Mouse (Mus musculus): ENCODE results near the gene Apoc4.

Gene Apoc4

GRCm38 (mm10) chr7:19678901-19679300 is 2.4 kb downstream of the Apoc4 start:
- no peak for DNase-seq (ENCODE audit: low spot score in 2 of 2)

GRCm38 (mm10) chr7:19677872-19678271 is 3.4 kb downstream of the Apoc4 start, which contains the start of gene Apoc2:
TSS of gene Apoc2 (minus strand) at chr7:19677941.
- no peak for DNase-seq (ENCODE audit: low spot score in 2 of 2)

- no peak for DNase-seq (ENCODE audit: low spot score in 2 of 2)
These were observed 4.6 kb downstream of the Apoc4 start for GRCm38 (mm10) chr7:19676662-19677061.

GRCm38 (mm10) chr7:19675824-19676223 is 5.5 kb downstream of the Apoc4 start:
- no peak for DNase-seq (ENCODE audit: low spot score in 2 of 2)

- no peak for DNase-seq (ENCODE audit: low spot score in 2 of 2)
These were observed 8.1 kb downstream of the Apoc4 start for GRCm38 (mm10) chr7:19673083-19673699.

GRCm38 (mm10) chr7:19671511-19671910 is 9.8 kb downstream of the Apoc4 start:
- DNase-seq (ENCODE audit: low spot score in 2 of 2) = no peak

GRCm38 (mm10) chr7:19668947-19669721 is 12.1 kb downstream of the Apoc4 start:
- peak; percentile 72 to 84 for DNase-seq (ENCODE audit: low spot score in 2 of 2)

- DNase-seq (ENCODE audit: low spot score in 2 of 2) = no peak
These were observed 13.8 kb downstream of the Apoc4 start for GRCm38 (mm10) chr7:19667434-19667833.

- no peak for DNase-seq (ENCODE audit: low spot score in 2 of 2)
These were observed 14.5 kb downstream of the Apoc4 start for GRCm38 (mm10) chr7:19666750-19667149.

- DNase-seq (ENCODE audit: low spot score in 2 of 2) = peak; percentile 94 to 96
These were observed 16.1 kb downstream of the Apoc4 start, which contains the start of gene Clptm1 for GRCm38 (mm10) chr7:19664955-19665841. TSS of gene Clptm1 (minus strand) at chr7:19665033.

- DNase-seq (ENCODE audit: low spot score in 2 of 2) = peak in 1 of 2 experiments; percentile 11
These were observed 16.8 kb downstream of the Apoc4 start for GRCm38 (mm10) chr7:19664455-19664954.

GRCm38 (mm10) chr7:19663940-19664339 is 17.3 kb downstream of the Apoc4 start:
- peak in 1 of 2 experiments; percentile 12 for DNase-seq (ENCODE audit: low spot score in 2 of 2)

GRCm38 (mm10) chr7:19652614-19653013 is 28.7 kb downstream of the Apoc4 start:
- DNase-seq (ENCODE audit: low spot score in 2 of 2) = no peak

- no peak for DNase-seq (ENCODE audit: low spot score in 2 of 2)
These were observed 30.1 kb downstream of the Apoc4 start for GRCm38 (mm10) chr7:19651063-19651786.

- DNase-seq (ENCODE audit: low spot score in 2 of 2) = no peak
These were observed 40.1 kb downstream of the Apoc4 start for GRCm38 (mm10) chr7:19641223-19641622.

GRCm38 (mm10) chr7:19635074-19635827 is 46.0 kb downstream of the Apoc4 start:
- DNase-seq (ENCODE audit: low spot score in 2 of 2) = no peak

GRCm38 (mm10) chr7:19634591-19634990 is 46.7 kb downstream of the Apoc4 start:
- DNase-seq (ENCODE audit: low spot score in 2 of 2) = no peak

GRCm38 (mm10) chr7:19633855-19634254 is 47.4 kb downstream of the Apoc4 start:
- DNase-seq (ENCODE audit: low spot score in 2 of 2) = no peak

- DNase-seq (ENCODE audit: low spot score in 2 of 2) = no peak
These were observed 48.1 kb downstream of the Apoc4 start for GRCm38 (mm10) chr7:19633197-19633596.

GRCm38 (mm10) chr7:19632720-19633119 is 48.6 kb downstream of the Apoc4 start:
- no peak for DNase-seq (ENCODE audit: low spot score in 2 of 2)
